Mouse (Mus musculus): ENCODE data around the gene Tmem248.

GRCm38 (mm10) chr5:130283079-130283732 lies 66.3 kb downstream of the Tmem248 start:
- TF ChIP-seq CTCF (conservative IDR thresholded peaks at IDR 0.05; ENCODE audit: insufficient read depth, insufficient read length, low read depth, low read length) (no peak), POLR2A (IDR thresholded peaks at IDR 0.05; ENCODE audit: low read depth, low read length) (no peak)
